Mouse (Mus musculus): ENCODE measurements around the gene Rgs11.

GRCm38 (mm10) chr17:26187592-26187991 is 15.2 kb upstream of the Rgs11 start:
- TF ChIP-seq POLR2A (IDR thresholded peaks at IDR 0.05; ENCODE audit: extremely low read depth, insufficient read depth, low read length) (no peak), CTCF (IDR thresholded peaks at IDR 0.05; ENCODE audit: extremely low read depth, insufficient read depth, low read length) (no peak)
